Mouse (Mus musculus): ENCODE results near the gene Klf1.
"Not testable (repeated sequence)": the region's sequence is repeated elsewhere in the genome, so short reads cannot be mapped to it uniquely, and the experiment has no call there.

- TF ChIP-seq EP300 (IDR thresholded peaks at IDR 0.05; ENCODE audit: low read depth): not testable (repeated sequence)
- 0 out of 2 replicates have a peak, but pooled peaks have one; percentile 3 for TF ChIP-seq CTCF (IDR thresholded peaks at IDR 0.05; ENCODE audit: low read depth)
Observed at GRCm38 (mm10) chr8:84907979-84908378, 6.3 kb downstream of the Klf1 start.
